Mouse (Mus musculus): ENCODE measurements around the gene Tspear. TPM values are rescaled to one million over a fixed set of nuclear protein-coding genes. Genes with fewer than 3 reads are reported as not detected.
"Not testable (repeated sequence)": the region's sequence is repeated elsewhere in the genome, so short reads cannot be mapped to it uniquely, and the experiment has no call there.

Tspear gene
- polyA plus RNA-seq, 1 experiment from 2014 or later: 0.07 TPM

DNA sequence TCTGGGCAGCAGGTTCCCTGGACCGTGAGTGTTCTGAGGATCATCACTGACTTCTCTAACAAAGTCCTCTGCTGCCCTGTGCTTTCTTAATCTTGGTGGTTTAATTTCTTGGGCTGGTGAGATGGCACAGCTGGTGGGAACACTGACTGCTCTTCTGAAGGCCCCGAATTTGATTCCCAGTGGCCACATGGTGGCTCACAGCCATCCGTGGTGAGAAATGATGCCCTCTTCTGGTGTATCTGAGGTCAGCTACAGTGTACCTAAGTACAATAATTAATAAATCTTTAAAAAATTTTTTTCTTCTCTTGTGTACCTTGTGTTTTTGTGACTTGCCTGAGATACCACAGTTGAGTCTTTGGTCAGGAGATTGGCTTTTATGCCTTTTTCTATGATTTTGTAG lies 65.9 kb downstream of the Tspear start:
- not testable (repeated sequence) for H3K9ac ChIP-seq; H3K36me3 ChIP-seq; ATAC-seq (ENCODE audit: low read depth); H3K9me3 ChIP-seq (replicated peaks); H3K27me3 ChIP-seq; H3K4me2 ChIP-seq; H3K27ac ChIP-seq; H3K4me1 ChIP-seq (replicated peaks); H3K4me3 ChIP-seq (replicated peaks); DNase-seq
- WGBS (ENCODE audit: insufficient replicate concordance): 39% methylated on average over 3 of the region's 3 CpGs

DNA sequence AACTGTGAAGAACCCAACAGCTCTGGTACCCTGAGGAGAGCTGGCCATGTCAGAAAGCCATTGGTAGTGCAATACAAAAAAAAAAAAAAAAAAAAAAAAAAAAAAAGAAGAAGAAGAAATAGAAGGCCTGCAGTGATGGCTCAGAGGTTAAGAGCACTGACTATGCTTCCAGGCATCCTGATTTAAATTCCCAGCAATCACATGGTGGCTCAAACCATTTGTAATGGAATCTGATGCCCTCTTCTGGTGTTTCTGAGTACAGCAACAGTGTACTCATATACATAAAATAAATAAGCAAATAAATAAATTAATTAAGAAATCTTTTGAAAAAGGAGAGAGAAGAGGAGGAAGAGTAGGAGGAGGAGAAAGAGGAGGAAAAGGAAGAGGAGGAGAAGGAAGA lies 67.1 kb downstream of the Tspear start:
- no peak for DNase-seq

GRCm38 (mm10) chr10:77759582-77759981 lies 73.2 kb downstream of the Tspear start, which contains the start of gene Gm3233:
Gene Gm3233 (minus strand): TSS chr10:77759682.
- H3K36me3 ChIP-seq; H3K9me3 ChIP-seq (replicated peaks); H3K4me1 ChIP-seq (replicated peaks); H3K9ac ChIP-seq; ATAC-seq (ENCODE audit: low read depth); H3K27me3 ChIP-seq; DNase-seq; H3K27ac ChIP-seq; H3K4me2 ChIP-seq; H3K4me3 ChIP-seq (replicated peaks): not testable (repeated sequence)
- WGBS (ENCODE audit: insufficient replicate concordance): 50% methylated on average over 1 of the region's 1 CpGs

More for the DNA sequence above, 67.1 kb downstream of the Tspear start:
- H3K27ac ChIP-seq: no peak overlapping the region
- H3K4me3 ChIP-seq (replicated peaks): no peak overlapping the region
- no peaks in the 10 kb centered on the region for H3K9me3 ChIP-seq (replicated peaks)
- no peak overlapping the region for H3K4me2 ChIP-seq
- H3K36me3 ChIP-seq: no peaks in the 10 kb centered on the region
- no peak overlapping the region for H3K9ac ChIP-seq
- no peaks in the 10 kb centered on the region for H3K4me1 ChIP-seq (replicated peaks)
- ATAC-seq (ENCODE audit: low read depth): no peak
- H3K27me3 ChIP-seq: no peaks in the 10 kb centered on the region

DNA sequence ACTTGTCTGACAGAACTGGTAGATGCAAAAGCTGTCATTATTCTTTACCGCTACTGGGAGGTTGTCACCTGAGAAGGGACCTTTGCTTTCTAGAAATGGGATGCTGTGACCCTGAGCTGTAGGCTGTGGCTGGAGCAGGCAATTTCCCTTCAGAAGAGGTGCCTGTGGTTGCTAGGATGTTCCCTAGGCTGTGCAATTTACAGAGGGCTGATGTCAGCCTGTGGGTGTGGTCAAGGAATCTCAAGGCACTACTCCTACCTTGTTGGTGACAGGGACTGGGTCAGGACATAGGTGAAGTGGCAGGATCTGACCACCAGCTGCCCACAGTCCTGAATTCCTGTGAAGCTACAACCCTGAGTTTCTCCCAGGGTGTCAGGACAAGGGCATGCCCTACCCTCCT lies 83.4 kb downstream of the Tspear start:
- no peak overlapping the region for H3K27ac ChIP-seq
- DNase-seq (no peak), ATAC-seq (ENCODE audit: low read depth) (no peak)
- no peaks in the 10 kb centered on the region for H3K36me3 ChIP-seq
- H3K4me2 ChIP-seq: no peak overlapping the region
- no peak overlapping the region for H3K4me3 ChIP-seq (replicated peaks)
- no peaks in the 10 kb centered on the region for H3K4me1 ChIP-seq (replicated peaks)
- WGBS (ENCODE audit: insufficient replicate concordance): 56% methylated on average over 1 of the region's 1 CpGs
- H3K9me3 ChIP-seq (replicated peaks): no peaks in the 10 kb centered on the region
- H3K27me3 ChIP-seq: no peaks in the 10 kb centered on the region
- H3K9ac ChIP-seq: no peak overlapping the region

GRCm38 (mm10) chr10:77771225-77771624 lies 84.9 kb downstream of the Tspear start, which contains the start of gene Gm3238:
Gene Gm3238 (minus strand): TSS chr10:77771325.
- WGBS (ENCODE audit: insufficient replicate concordance): 18% methylated on average over 1 of the region's 1 CpGs
- not testable (repeated sequence) for ATAC-seq (ENCODE audit: low read depth)

DNA sequence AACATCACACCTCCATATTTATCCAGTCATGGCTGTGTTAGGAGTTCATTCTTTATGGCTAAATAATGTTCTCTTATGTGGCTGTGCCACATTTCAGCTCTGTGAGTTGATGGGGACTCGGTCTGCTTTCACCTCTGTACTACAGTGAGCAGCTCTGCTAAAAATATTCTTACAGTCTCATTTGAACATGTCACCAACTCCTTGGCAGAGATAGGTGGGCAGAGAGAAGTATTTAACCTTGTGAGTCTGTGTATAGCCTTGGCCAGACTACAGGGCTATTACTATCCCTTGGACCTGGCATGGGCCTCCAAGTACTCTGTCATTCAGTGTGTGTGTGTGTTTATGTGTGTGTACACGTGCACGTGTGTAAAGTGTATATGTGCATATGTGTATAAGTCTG lies 85.8 kb downstream of the Tspear start:
- H3K27me3 ChIP-seq; H3K9ac ChIP-seq; H3K36me3 ChIP-seq; H3K4me2 ChIP-seq; H3K27ac ChIP-seq; DNase-seq; H3K4me3 ChIP-seq (replicated peaks); H3K9me3 ChIP-seq (replicated peaks); H3K4me1 ChIP-seq (replicated peaks); ATAC-seq (ENCODE audit: low read depth): not testable (repeated sequence)
- WGBS (ENCODE audit: insufficient replicate concordance): 47% methylated on average over 1 of the region's 3 CpGs

More at GRCm38 (mm10) chr10:77771225-77771624, 84.9 kb downstream of the Tspear start, which contains the start of gene Gm3238:
- H3K36me3 ChIP-seq; H3K4me2 ChIP-seq; H3K9me3 ChIP-seq (replicated peaks); H3K4me3 ChIP-seq (replicated peaks); DNase-seq; H3K9ac ChIP-seq; H3K27me3 ChIP-seq; H3K27ac ChIP-seq; H3K4me1 ChIP-seq (replicated peaks): not testable (repeated sequence)

- not testable (repeated sequence) for H3K27ac ChIP-seq; H3K4me3 ChIP-seq (replicated peaks); H3K27me3 ChIP-seq; H3K9ac ChIP-seq; H3K4me2 ChIP-seq; DNase-seq; H3K4me1 ChIP-seq (replicated peaks); H3K9me3 ChIP-seq (replicated peaks); ATAC-seq (ENCODE audit: low read depth); H3K36me3 ChIP-seq
- 36% methylated on average over 1 of the region's 1 CpGs for WGBS (ENCODE audit: insufficient replicate concordance)
Observed at GRCm38 (mm10) chr10:77776844-77777243, 90.5 kb downstream of the Tspear start, which contains the start of gene Gm7138. Gene Gm7138 (minus strand): TSS chr10:77776944.

DNA sequence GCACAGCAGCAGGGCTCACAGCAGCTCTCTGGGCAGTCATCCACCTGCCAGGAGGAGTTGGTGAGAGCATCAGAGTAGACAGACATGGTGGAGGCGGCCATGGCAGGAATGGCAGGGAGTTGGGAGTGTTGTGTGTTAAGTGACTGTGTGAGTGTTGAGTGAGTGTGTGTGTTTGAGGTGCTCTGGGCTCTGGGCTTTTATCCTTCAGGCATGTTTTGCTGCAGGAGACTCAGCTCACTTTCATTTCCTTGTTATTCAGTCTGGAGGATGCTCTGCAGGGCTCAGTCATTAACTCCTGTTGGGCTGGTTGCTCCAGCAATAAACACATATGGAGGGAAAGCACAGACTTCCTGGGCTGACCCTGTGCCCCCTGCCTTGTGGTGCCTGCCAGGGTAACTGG lies 96.1 kb downstream of the Tspear start, which contains the start of gene Gm3250:
Gene Gm3250, minus strand, starts transcription at position 101 of the 400 bp plus-strand sequence.
- H3K4me2 ChIP-seq; DNase-seq; H3K36me3 ChIP-seq; ATAC-seq (ENCODE audit: low read depth); H3K27me3 ChIP-seq; H3K27ac ChIP-seq; H3K4me3 ChIP-seq (replicated peaks); H3K9me3 ChIP-seq (replicated peaks); H3K4me1 ChIP-seq (replicated peaks); H3K9ac ChIP-seq: not testable (repeated sequence)
- WGBS (ENCODE audit: insufficient replicate concordance): 31% methylated on average over 1 of the region's 1 CpGs

GRCm38 (mm10) chr10:77783396-77783795 lies 97.0 kb downstream of the Tspear start:
- H3K9me3 ChIP-seq (replicated peaks); H3K9ac ChIP-seq; H3K4me1 ChIP-seq (replicated peaks); H3K4me2 ChIP-seq; H3K36me3 ChIP-seq; H3K4me3 ChIP-seq (replicated peaks); ATAC-seq (ENCODE audit: low read depth); H3K27ac ChIP-seq; H3K27me3 ChIP-seq; DNase-seq: not testable (repeated sequence)
- 53% methylated on average over 3 of the region's 3 CpGs for WGBS (ENCODE audit: insufficient replicate concordance)

DNA sequence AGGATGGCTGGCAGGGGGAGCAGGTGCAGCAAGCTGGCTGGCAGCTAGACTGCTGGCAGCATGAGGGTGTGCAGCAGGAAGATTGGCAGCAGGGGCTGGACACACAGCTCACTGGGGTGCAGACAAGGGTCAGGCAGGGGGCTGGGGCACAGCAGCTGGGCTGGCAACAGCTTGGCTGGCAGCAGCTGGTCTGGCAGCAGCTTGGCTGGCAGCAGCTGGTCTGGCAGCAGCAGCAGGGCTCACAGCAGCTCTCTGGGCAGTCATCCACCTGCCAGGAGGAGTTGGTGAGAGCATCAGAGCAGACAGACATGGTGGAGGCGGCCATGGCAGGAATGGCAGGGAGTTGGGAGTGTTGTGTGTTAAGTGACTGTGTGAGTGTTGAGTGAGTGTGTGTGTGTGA lies 101.5 kb downstream of the Tspear start, which contains the start of gene Gm7137:
Gene Gm7137, minus strand, starts transcription at position 325 of the 400 bp plus-strand sequence.
- not testable (repeated sequence) for ATAC-seq (ENCODE audit: low read depth); H3K27ac ChIP-seq; H3K9me3 ChIP-seq (replicated peaks); H3K4me1 ChIP-seq (replicated peaks); H3K27me3 ChIP-seq; H3K36me3 ChIP-seq; DNase-seq; H3K4me3 ChIP-seq (replicated peaks); H3K4me2 ChIP-seq; H3K9ac ChIP-seq
- WGBS (ENCODE audit: insufficient replicate concordance): 30% methylated on average over 1 of the region's 1 CpGs

DNA sequence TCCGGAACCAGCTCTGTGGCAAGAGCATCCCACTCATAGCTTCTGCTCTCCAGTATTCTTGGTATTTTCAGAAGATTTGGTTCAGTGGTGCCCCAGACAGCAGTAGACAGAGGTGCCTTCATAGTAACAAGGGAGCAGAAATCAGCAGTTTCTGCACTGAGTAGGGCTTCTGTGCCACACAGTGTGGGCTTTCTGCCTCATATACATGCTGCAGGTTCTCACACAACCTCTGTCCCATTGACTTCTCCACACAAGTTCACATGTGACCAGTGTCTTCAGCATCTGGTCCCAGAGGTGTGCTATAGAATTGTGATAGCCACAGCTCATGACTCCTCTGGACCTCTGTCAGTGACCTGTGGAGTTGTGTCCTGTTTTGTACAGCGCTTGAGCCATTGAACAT lies 102.3 kb downstream of the Tspear start:
- Histone ChIP-seq H3K4me1 (replicated peaks) (no peaks in the 10 kb centered on the region), H3K27ac (no peak overlapping the region), H3K4me2 (no peak overlapping the region), H3K4me3 (replicated peaks) (no peak overlapping the region), H3K9ac (no peak overlapping the region), H3K9me3 (replicated peaks) (no peaks in the 10 kb centered on the region), H3K27me3 (no peaks in the 10 kb centered on the region), H3K36me3 (no peaks in the 10 kb centered on the region)
- no peak for DNase-seq
- 55% methylated on average over 2 of the region's 2 CpGs for WGBS (ENCODE audit: insufficient replicate concordance)
- ATAC-seq (ENCODE audit: low read depth): no peak

- DNase-seq: no peak
- no peak for ATAC-seq (ENCODE audit: low read depth)
- WGBS (ENCODE audit: insufficient replicate concordance): 54% methylated on average over 2 of the region's 2 CpGs
- Histone ChIP-seq H3K9me3 (replicated peaks) (no peaks in the 10 kb centered on the region), H3K27me3 (no peaks in the 10 kb centered on the region), H3K4me1 (replicated peaks) (no peaks in the 10 kb centered on the region), H3K9ac (no peak within 1 kb of the TSS), H3K4me3 (replicated peaks) (no peak within 1 kb of the TSS), H3K27ac (no peak within 1 kb of the TSS), H3K4me2 (no peak within 1 kb of the TSS), H3K36me3 (no peaks in the 10 kb centered on the region)
Observed at GRCm38 (mm10) chr10:77794976-77795375, 108.6 kb downstream of the Tspear start, which contains the start of gene Gm9639. Gene Gm9639 (minus strand): TSS chr10:77795076.
